In genomic region chr2:169804380-169804779, GRCm38 (mm10) we compare ENCODE assay signal across 20 mouse cellular contexts.
A peak's percentile ranks its signal among the peaks of the same experiment; 100 is the strongest.
DNase-seq lines count a peak whose midpoint lies in the region; ATAC-seq and TF ChIP-seq lines count a peak whose summit lies in the region.
"Had no signal": no experiment of that assay in that cellular context is flagged by ENCODE, and none has a peak within 500 bp of the region (broad histone marks: within the 10 kb centered on the region; RNA-seq: fewer than 3 reads in every experiment).

No protein-coding gene starts in this region.

- no peak for TF ChIP-seq POLR2A in ES-Bruce4 (IDR thresholded peaks at IDR 0.05; ENCODE audit: insufficient read depth, low read length)

- H3K36me3 ChIP-seq in kidney, embryonic 14.5 days (ENCODE audit: control insufficient read depth, insufficient read depth, low read length): no peaks in the 10 kb centered on the region
- H3K36me3 ChIP-seq in ES-Bruce4 (ENCODE audit: control insufficient read depth, insufficient read depth, low read length, poor library complexity, severe bottlenecking): no peaks in the 10 kb centered on the region
- peaks cover 3% of the 10 kb centered on the region; the same call in 1 of the 2 replicates for H3K36me3 ChIP-seq in limb, embryonic 10.5 days
- H3K36me3 ChIP-seq: embryonic facial prominence, embryonic 12.5 days; forebrain, embryonic 10.5 days; liver, embryonic 13.5 days; midbrain, embryonic 12.5 days had no signal

- no peak overlapping the region for H3K4me2 ChIP-seq in kidney, embryonic 14.5 days (replicated peaks; ENCODE audit: low read depth, low read length)
- H3K4me2 ChIP-seq: embryonic facial prominence, embryonic 12.5 days; hindbrain, embryonic 14.5 days; liver, embryonic 13.5 days; midbrain, embryonic 12.5 days had no signal

- H3K4me1 ChIP-seq in kidney, embryonic 14.5 days (ENCODE audit: control insufficient read depth, insufficient read depth, low read length): no peaks in the 10 kb centered on the region
- no peaks in the 10 kb centered on the region for H3K4me1 ChIP-seq in ES-Bruce4 (ENCODE audit: control insufficient read depth, insufficient read depth, low read length)
- peaks cover 27% of the 10 kb centered on the region for H3K4me1 ChIP-seq in limb, embryonic 10.5 days
- H3K4me1 ChIP-seq: embryonic facial prominence, embryonic 12.5 days; midbrain, embryonic 12.5 days had no signal

- TF ChIP-seq EP300 in ES-Bruce4 (IDR thresholded peaks at IDR 0.05; ENCODE audit: insufficient read depth, low read depth, low read length): no peak

- H3K9me3 ChIP-seq in kidney, embryonic 14.5 days (ENCODE audit: control insufficient read depth, low read length): no peaks in the 10 kb centered on the region
- H3K9me3 ChIP-seq in ES-Bruce4 (replicated peaks; ENCODE audit: control insufficient read depth, insufficient read depth, low read length, poor library complexity, severe bottlenecking): no peaks in the 10 kb centered on the region
- no peaks in the 10 kb centered on the region for H3K9me3 ChIP-seq in limb, embryonic 10.5 days (replicated peaks)
- H3K9me3 ChIP-seq: embryonic facial prominence, embryonic 12.5 days; forebrain, embryonic 10.5 days; liver, embryonic 13.5 days; midbrain, embryonic 12.5 days had no signal

- no peak overlapping the region for H3K4me3 ChIP-seq in kidney, embryonic 14.5 days (ENCODE audit: low read length)
- H3K4me3 ChIP-seq in ES-Bruce4 (ENCODE audit: low read depth, low read length): no peak overlapping the region
- H3K4me3 ChIP-seq in limb, embryonic 10.5 days: no peak overlapping the region
- H3K4me3 ChIP-seq: embryonic facial prominence, embryonic 12.5 days; forebrain, embryonic 10.5 days; left cerebral cortex, adult 2 months; liver, embryonic 13.5 days; midbrain, embryonic 12.5 days; myocyte had no signal

- TF ChIP-seq CTCF in ES-Bruce4 (IDR thresholded peaks at IDR 0.05; ENCODE audit: low read depth, low read length): peak; percentile 29

- 35% methylated on average over 5 of the region's 5 CpGs for WGBS in kidney, embryonic 14.5 days
- 62% methylated on average over 5 of the region's 5 CpGs for WGBS in limb, embryonic 10.5 days

- no peak overlapping the region for H3K27ac ChIP-seq in kidney, embryonic 14.5 days (ENCODE audit: low read depth, low read length)
- no peak overlapping the region for H3K27ac ChIP-seq in ES-Bruce4 (ENCODE audit: insufficient read depth, low read length)
- H3K27ac ChIP-seq in limb, embryonic 10.5 days: 0 out of 2 replicates have a peak overlapping the region, but pooled peaks have one; percentile 30
- H3K27ac ChIP-seq: embryonic facial prominence, embryonic 12.5 days; forebrain, embryonic 10.5 days; hindbrain, embryonic 14.5 days; left cerebral cortex, adult 2 months; liver, embryonic 13.5 days; midbrain, embryonic 12.5 days had no signal

- intact Hi-C loops in left cerebral cortex, postnatal 25 days (cut with DNase I): no loop called here

- no peaks in the 10 kb centered on the region for H3K27me3 ChIP-seq in kidney, embryonic 14.5 days (ENCODE audit: control insufficient read depth, insufficient read depth, low read length)
- H3K27me3 ChIP-seq in ES-Bruce4 (ENCODE audit: control insufficient read depth, insufficient read depth, low read length, poor library complexity, severe bottlenecking): no peaks in the 10 kb centered on the region; the same call in 1 of the 2 replicates
- no peaks in the 10 kb centered on the region for H3K27me3 ChIP-seq in limb, embryonic 10.5 days (ENCODE audit: low read depth, poor library complexity, severe bottlenecking)
- H3K27me3 ChIP-seq: embryonic facial prominence, embryonic 12.5 days; liver, embryonic 13.5 days; midbrain, embryonic 12.5 days had no signal

- no peak overlapping the region for H3K9ac ChIP-seq in kidney, embryonic 14.5 days (ENCODE audit: low read depth, low read length)
- no peak overlapping the region for H3K9ac ChIP-seq in ES-Bruce4 (ENCODE audit: low read depth, poor library complexity, severe bottlenecking)
- H3K9ac ChIP-seq: embryonic facial prominence, embryonic 12.5 days; hindbrain, embryonic 14.5 days; liver, embryonic 13.5 days; midbrain, embryonic 12.5 days had no signal

- no peak for DNase-seq in kidney, adult 8-10 months
- peak; percentile 55 for DNase-seq in WW6 (ENCODE audit: low read depth, low spot score)
- DNase-seq in limb, embryonic 10.5 days (ENCODE audit: low spot score): no peak
- DNase-seq in left cerebral cortex, postnatal 25 days (ENCODE audit: low spot score in 2 of 2): no peak
- DNase-seq: adrenal gland, postnatal 14 days; cerebellum, adult 9-10 months; heart, postnatal 14 days; kidney, adult 18-20 months; liver, embryonic 13.5 days; lung, postnatal 36 days; right cerebral cortex, postnatal 14 days had no signal

- peak; percentile 83 for ATAC-seq in kidney, embryonic 14.5 days (ENCODE audit: low FRiP score, low TSS enrichment)
- ATAC-seq in erythroid progenitor cell, adult 5-6 weeks (replicated peaks; ENCODE audit: low FRiP score, poor library complexity, severe bottlenecking): no peak
